Mouse (Mus musculus) cerebellum, postnatal 14 days (tissue): ENCODE results near the gene Rpl21.

Experiments used
- DNase-seq, 2 experiments: peaks; one replicate each; pipeline ENCODE4 v3.0.0; 2021; ENCODE audit warnings: mixed read lengths in 2 of 2

Gene Rpl21

DNA sequence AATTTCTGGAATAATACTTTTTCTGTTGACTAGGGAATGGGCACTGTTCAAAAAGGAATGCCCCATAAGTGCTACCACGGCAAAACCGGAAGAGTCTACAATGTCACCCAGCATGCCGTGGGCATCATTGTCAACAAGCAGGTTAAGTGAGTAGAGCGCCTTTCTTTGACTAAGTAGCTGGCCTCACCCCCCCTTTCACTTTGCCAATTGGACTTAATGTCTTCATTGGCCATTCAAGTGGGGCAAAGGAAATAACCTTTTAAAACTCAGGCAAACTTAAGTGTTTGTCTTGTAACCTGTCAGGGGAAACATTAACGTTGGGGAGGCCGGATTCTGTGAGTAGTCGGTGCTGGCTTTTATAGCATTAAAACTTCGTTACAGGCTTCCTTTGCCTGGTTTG, 2.3 kb downstream of the Rpl21 start:
- DNase-seq: no peak

DNA sequence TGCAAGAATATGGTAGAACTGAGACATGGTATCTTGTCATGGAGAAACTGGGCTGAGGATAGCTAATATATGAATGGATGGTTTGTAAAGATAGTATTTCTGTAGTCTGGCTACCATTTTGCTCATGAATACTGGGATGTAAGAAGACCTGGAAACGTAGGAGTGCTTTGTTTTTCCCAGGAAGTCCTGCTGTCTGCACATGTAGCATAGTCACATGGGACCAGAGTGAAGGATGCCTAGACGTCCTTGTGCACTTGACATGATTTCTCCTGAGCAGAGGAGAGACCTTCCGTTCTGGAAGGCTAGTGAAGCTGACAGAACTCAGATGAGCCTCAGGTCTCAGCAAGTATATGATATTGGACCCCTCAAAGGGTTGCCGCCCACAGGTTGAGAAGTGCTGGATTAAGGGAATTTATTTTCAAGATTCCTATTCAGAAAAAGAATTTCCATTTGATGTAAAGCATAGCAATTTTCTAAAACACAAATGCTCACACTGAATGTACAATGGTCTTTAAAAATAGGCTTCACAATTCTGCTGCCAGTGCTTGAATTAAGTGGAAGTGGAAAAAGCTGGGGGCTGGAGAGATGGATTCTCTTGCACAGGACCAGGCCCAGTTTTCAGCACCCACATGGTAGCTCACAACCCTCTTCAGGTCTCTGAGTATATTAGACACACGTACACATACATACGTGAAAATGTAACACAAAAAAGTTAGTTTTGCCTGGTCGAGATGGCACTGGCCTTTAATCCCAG, 5.5 kb downstream of the Rpl21 start:
- no peak for DNase-seq

DNA sequence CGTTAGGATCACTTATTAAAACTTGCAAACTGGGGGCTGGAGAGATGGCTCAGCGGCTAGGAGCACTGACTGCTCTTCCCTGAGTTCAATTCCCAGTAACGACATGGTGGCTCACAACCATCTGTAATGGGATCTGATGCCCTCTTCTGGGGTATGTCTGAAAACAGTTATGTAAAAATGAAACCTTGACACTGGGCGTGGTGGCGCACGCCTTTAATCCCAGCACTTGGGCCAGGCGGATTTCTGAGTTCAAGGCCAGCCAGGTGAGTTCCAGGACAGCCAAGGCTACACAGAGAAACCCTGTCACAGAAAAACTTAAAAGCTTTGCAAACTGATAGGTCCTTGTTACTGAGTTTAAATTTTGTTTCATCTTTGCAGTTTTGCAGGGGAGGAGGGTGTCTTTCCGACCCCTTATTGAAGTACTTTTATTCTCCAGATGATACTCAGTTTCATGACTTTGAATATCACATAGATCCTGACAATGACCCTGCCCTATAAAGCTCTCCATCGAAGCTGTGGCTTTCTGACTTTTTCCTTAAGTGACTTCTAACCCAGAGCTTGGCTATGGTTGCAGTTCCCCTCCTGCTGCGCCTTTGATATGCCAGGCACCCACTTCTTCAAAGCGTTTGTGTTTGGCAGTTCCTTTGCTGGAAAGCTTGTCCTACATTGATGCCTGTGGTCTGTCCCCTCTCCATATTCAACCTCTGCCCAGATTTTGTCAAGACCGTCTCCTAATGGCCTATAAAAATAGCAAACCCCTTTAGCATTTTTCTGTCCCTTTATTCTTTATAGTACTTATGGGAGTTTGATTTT, 6.4 kb downstream of the Rpl21 start:
- no peak for DNase-seq

DNA sequence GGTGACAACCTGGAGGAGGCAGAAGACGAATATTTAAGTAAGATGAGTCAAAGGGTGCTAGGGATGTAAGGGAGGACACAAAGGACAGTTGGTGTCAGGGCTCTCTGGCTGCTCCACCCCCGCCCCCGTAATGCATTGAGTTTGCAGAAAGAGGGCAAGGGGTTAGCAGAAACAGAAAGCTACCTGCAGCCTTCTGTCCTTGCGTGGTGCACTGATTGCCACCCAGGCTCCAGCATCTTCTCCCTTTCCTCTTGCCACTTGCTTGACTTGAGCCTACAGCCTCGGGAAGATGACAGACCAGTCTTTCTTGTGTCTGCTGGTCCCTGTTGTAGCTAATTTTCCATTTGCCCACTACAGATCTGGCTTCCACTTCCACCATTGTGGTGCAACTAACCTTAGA, 7.1 kb downstream of the Rpl21 start:
- no peak for DNase-seq

DNA sequence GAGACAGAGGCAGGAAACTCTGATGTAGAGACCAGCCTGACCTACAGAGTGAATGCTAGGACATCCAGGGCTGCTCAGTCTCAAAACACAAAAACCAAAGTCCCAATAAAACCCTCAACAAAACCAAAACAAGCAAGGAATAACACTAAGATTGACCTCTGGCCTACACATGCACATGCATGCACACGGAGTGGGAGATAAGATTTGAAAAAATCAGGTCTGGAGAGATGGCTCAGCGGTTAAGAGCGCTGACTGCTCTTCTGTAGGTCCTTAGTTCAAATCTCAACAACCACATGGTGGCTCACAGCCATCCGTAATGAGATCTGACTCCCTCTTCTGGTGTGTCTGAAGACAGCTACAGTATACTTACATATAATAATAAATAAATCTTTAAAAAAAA, 7.7 kb downstream of the Rpl21 start:
- no peak for DNase-seq

DNA sequence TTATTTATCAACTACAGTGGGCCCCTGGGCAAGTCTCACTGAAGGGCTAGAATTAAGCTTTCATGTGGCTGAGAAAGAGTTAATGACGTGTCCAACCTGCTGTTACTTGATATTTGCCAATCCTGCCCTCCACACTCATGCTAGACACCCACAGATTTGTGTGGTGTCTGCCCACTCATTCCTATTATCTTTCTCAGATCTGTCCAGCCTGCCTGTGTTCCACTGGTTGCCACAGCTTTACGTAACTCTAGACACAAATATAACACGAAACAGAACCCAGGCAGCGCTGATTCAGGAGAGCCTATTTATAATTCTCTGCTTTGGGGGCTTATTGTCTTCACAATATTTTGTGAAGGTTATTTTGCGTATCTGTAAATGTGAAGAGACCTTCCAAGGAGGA, 8.6 kb downstream of the Rpl21 start:
- no peak for DNase-seq

DNA sequence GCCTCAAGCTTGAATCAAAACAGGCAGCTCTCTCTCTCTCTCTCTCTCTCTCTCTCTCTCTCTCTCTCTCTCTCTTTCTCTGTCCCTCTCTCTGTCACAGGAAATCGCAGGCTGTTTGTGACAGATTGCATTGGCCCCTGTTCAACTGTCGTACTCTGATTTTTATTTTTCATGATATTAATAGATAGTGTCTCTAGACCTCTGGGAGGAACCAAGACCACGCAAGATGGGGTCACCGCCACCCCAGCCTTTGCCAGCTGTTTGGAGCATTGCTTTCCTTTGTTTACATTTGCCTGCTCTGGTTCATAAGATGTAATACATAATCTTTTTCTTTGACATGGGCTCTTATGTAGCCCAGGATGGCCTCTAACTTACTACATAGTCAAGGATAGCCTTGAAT, 9.3 kb downstream of the Rpl21 start:
- DNase-seq: no peak

DNA sequence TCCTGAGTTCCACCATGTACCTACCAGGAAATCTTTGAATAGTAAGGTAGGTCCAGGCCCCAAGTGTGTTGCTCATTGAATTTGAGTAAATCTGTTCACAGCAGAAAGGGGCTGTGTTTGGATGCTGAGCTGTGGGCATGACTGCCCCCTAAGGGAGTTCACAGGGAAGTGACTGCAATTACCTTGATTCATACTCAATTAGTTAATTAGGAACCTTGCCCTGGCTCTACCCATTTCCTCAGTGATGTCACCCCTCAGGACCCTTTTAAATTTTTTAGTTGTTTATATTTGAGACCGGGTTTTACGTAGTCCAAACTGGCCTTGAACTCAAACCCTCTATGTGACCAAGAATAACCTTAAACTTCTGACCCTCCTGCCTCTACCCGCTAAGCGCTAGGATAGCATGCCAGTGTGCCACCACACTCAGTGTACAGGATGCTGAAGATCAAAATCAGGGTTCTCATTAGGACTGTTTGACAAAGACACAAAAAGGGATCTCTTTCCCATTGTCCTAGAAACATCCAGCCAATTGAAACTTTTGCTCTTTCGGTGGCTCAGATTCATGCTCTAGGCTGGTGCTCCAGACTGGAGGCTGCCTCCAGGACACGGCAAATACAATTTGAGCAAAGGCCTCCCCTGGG, 11.7 kb downstream of the Rpl21 start:
- peak in 1 of 2 experiments; percentile 26 for DNase-seq

DNA sequence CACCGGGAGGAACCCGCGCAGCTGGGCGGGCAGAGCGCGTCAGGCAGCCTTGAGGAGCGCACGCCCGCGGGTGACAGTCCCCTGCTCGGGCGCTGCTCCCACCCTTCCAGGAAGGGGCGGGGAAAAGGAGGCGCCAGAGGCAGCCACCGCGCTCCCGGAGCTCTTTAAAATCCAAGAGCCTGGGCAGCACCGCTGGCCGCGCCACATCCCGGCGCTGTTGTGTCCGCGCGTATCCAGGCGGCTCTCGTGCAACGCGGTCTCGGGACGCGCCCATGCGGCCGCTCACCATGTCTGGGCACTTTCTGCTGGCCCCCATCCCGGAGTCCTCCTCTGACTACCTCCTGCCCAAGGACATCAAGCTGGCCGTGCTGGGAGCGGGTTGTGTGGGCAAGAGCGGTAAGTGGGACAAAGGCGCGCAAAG, 12.3 kb downstream of the Rpl21 start, which contains the start of gene Rasl11a:
Rasl11a (plus strand) TSS at position 127 of the 421 bp plus-strand sequence.
- peak; percentile 77 to 78 for DNase-seq

DNA sequence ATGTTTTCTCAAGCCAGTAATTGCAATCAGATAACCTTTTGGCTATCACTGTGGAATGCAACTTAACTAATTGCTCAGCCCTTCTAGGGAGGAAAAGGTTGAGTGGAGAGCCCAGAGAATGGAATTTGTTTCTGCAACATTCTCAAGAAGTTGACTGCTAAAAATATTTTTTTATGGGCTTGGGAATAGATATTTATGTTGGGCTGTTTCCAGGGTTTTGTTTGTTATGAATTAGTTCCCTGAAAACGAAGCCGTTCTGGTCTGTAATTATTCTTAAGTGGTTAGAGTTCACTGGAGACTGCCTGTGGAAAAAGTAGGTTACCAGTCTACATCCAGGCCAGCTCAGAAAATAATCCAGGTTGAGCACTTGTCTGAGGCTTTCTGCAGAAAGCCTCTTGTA, 13.8 kb downstream of the Rpl21 start:
- no peak for DNase-seq

DNA sequence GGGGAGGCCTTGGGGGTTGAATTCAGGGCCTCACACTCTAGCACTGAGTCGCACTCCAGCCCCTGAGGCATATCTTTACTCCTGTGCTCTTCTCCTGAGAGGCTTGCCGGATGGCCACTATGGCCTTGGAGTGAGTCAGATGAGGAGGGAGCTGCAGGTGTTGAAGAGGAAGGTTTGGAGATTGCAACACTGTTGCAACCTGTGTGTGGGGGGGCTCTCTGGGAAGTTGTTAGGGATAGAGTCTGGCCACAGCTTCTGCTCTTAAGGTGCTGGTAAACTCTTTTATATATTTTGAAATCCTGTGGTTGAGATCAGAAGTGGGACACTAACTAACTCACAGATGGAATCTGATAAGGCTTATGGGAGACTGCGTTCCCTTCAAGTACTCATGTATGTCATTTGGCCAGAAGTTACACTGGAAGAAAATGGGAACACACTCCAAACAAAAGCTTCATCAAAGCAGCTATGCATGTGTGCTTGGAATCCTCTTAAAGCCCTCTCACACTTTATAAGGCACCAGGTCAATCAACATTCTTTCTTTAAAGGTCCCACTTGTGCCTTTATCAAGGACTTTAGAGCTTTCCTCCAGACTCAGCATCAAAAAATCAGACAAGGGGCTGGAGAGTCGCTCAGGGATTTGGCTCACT, 16.4 kb downstream of the Rpl21 start:
- DNase-seq: no peak

DNA sequence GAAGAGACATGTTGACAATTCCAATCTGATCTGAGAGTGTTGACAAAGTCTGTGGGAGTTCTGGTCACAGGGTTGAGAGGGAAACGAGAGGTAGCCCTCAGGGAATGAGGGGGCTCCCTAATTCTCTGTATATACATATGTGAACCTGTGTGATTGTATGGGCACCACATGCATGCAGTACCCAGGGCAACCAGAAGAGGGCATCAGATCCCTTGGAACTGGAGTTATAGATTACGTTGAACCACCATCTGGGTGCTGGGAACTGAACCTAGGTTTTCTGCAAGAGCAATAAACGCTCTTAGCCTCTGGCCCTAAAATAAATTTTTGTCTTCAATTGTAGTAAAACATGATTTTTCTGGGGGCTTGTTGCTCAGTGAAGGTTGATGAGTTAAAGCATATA, 23.4 kb downstream of the Rpl21 start:
- no peak for DNase-seq

DNA sequence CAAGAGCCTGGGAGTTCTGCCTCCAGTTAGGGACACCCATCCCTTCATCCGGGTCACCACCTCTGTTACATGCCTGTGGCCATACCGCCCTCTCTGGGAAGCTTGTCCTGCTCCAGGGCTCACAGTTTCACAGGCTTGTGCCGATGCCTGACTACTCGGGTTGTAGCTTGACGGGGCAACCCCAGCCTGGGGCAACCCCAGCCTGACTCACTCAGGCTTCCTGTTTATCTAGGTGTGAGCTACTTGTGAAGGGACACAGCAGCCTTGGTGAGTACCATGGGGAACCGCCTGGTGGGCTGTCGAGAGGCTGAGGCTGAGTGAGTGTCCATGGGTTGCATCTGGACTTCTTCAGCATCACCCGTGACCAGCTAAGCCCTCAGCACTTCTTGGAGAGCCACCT, 24.9 kb downstream of the Rpl21 start:
- DNase-seq: no peak

DNA sequence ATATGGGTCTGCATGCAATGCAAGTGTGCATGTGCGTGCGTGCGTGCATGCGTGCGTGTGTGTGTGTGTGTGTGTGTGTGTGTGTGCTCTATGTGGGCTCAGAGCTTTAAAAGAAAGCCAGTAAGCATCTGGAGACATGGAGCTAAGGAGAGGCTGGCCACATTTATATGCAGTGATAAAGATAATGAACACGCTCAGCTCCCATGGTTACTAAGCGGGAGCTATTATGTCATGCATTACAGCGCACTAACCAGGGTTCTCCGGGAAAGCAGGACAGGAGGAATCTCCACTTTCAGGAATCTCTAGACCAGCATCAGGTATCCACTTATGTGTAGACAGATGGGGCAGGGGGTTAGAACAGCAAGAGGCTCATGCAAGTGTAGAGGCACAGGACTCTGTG, 26.1 kb downstream of the Rpl21 start:
- no peak for DNase-seq

DNA sequence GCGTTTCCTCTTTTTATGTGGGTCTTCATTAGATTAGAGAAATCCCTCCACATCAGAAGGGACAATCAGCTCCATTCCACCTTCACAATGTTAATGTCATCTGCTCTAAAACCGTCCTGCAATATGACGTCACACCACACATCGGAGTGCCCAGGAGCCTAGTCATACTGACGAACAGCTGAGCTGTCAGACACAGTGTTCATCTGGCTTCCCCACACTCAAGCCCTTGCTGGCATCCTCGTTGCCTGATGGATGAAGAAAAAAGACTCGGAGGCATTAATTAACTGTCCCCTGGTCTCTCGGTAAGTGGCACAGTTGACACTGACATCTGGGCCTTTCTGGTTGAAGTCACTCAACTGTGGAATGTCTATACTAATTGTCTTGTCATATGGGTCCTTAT, 26.6 kb downstream of the Rpl21 start:
- DNase-seq: no peak

DNA sequence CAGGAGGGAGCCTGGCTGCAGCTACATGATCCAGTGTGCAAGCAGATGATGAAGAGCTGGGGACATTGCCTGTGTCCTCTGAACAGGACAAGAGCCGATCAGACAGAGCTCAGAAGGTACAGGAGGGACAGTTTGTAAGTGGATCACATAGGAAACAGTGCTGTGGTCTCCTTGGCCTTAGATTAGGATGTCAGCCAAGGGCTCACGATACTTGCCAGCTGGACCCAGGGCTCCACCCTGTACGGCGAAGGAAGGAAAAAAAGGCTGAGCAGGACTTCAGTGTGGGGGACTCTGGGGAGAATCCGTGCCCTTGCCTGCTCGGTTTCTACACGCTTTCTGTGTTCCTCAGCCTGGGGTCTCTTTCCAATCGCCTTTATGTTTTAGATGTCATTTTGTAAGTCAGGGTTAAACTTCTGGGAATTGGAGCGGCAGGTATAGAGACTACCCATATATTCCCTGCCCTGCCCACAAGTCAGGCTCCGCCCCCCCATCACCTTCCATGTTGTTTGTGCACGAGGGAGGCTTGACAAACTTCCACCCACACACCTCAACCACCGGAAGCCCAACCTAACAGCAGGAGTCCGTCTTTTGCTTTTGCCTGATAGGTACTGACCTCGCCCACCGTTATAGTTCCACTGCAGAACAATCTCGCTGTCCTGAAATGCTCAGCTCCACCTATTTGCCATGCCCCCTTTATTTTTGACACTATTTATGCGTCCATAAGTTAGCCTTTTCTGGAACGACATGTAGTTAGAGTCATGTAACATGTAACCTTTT, 27.7 kb downstream of the Rpl21 start:
- DNase-seq: peak; percentile 32 to 50

DNA sequence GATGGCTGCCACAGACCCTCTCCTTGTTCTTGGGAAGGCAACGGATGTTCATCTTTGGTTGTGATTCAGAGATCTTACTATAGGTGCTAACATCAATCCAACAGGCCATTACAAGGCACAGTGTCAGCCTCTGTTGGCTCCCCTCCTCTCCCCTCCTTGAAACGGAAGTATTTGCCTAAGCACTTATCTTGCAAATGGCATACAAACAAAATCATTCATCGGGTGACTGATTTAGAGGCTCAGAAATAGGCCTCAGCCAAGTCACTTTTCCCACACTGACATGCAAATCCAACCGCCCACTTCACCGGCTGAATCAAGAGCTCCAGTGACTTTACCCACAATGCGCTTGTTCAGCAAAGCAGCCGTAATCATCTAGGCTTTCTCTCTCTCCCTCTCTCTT, 28.9 kb downstream of the Rpl21 start:
- no peak for DNase-seq

DNA sequence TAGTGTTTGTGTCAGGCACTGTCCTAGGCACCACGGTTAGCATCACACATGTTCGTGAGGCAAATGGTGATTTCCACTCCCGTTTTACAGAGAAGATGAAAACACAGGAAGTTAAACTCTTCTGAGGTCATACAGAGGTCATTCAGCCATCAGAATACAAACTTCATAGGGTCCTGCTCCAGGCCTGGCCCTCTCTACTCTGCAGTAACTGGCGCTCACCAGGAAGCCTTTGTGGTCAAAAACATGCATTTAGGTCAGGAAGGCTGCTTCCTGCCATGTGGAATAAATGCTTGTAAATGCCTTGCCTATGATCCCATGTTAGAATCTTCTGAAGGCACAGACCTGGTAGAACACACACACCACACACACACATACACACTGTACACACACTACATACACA, 32.8 kb downstream of the Rpl21 start:
- no peak for DNase-seq

DNA sequence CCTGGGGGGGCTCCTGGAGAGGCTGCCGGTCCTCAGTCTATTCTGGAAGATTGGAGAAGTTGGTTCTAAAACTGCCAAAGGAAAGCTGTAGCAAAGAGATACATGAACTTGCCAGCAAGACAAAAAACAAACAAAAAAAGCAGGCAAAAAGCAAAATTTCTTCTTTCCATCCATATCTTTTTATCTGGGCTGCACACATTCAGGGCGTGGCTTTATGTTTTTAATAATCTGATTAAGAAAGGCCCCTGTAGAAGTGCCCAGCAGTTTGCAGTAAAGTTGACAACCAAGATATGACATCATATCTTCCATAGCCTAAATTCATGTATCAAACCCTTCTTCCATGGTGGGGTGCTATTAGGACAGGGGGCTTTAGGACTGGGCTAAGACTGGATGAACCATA, 33.6 kb downstream of the Rpl21 start:
- no peak for DNase-seq

DNA sequence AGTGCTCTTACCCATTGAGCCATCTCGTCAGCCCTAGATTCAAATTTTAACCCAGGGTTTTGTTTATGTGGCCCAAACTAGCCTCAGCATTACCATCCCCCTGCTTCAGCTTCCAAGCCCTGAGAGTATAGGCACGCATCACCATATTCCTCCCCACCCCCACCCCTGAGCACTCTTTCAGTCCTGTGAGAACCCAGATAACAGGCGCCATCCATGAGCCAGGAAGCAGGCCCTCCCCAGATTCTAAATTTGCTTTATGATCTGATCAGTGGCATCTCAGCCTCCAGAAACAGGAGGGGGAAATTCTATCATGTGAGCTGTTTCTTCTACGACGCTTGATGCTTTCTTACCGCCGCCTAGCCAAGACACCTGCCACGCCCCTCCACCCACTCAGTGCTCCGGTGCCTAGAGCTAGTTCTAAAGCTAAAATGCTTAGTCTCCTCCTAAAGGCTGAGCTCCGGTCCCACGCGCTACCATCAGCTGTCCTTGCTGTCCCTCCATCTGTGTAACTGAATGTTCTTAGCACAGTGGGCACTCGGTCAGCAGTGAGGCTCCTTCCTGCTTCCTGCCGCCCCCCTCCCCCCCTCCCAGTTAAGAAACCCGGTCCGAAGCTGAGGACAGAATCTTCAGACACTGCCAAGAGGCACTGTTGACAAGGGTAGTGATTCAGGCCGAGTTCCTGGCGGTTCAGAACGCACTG, 34.7 kb downstream of the Rpl21 start:
- DNase-seq: peak; percentile 49 to 67

DNA sequence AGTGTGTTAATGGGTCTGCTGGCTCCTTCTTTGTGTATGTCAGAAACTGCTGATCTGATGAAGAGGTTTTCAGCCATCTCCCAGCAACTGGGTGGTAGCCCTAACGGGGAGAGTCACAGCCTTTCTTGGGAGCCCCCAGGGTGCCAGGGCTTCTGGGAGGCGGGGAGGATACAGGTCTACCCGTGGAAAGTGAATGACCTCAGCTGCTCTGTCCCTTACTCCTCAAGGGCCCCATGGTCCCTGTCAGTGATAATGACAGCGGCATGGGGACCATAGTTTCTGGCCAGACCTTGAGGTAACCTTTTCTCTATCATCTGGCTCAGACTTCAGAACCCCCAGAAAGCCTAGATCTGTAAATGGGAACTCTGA, 35.2 kb downstream of the Rpl21 start:
- no peak for DNase-seq
